Mouse (Mus musculus) large intestine, adult 2 months (tissue): ENCODE results near the gene Ttc39a. TPM values are rescaled to one million over a fixed set of nuclear protein-coding genes. Genes with fewer than 3 reads are reported as not detected.

Source experiments
- DNase-seq: peaks from one replicate; pipeline ENCODE4 v3.0.0-alpha.2; 2012; ENCODE audit warnings: low read depth, low spot score
- WGBS: fragments of 180-500 bp; shearing (Covaris S2); methylation state at CpG from one replicate; pipeline ENCODE4 v1.1.7; 2018; 5-methylcytosine and 5-hydroxymethylcytosine counted together
- polyA plus RNA-seq: library from polyadenylated mRNA; depleted of rRNA; stranded (reverse); fragments of >200 nt; gene quantifications from 2 replicates; pipeline ENCODE4 v1.2.3, GENCODE M21; 2012

Ttc39a gene
- polyA plus RNA-seq, 1 experiment, result 28.3 TPM

DNA sequence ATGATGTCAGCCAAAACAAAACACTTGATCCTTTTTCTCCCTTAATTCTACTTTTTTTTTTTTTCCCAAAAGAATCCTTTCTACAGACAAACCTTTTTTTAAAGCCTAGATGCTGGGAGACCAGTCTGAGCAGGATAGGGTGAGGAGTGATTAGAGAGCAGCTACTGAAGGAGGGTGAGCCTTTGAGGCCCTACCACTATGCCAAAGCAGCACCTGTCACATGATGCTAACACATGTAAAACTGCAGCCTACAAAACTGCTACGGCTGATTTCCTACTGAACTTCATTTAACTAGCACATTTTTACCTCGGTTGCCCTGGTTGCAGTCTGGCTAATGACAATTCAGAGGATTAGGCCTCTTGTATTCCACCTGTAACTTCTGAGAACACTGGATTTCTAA, 38.5 kb downstream of the Ttc39a start:
- WGBS, result 81% methylated on average over 2 of the region's 2 CpGs
- DNase-seq, result no peak

DNA sequence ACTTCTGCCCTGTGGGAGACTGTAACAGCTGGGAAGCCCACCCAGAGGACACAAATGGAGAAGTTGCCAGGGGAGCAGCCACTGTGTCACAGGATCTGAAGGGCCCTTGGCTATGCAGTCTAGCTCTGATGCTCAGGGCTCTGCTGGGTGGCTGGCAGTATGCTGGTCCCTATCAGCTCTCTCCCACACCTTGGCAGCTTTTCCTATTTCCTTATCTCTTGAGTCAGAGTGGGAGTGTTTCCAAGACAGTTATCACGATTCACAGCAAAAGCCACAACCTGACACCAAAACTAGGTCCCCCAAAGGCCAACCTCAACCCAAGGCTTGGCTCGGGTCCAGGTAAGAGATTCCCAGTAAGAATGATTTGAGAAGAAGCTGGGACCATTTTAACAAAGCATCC, 39.0 kb downstream of the Ttc39a start:
- no peak for DNase-seq
- WGBS, result 46% methylated on average over 2 of the region's 2 CpGs

DNA sequence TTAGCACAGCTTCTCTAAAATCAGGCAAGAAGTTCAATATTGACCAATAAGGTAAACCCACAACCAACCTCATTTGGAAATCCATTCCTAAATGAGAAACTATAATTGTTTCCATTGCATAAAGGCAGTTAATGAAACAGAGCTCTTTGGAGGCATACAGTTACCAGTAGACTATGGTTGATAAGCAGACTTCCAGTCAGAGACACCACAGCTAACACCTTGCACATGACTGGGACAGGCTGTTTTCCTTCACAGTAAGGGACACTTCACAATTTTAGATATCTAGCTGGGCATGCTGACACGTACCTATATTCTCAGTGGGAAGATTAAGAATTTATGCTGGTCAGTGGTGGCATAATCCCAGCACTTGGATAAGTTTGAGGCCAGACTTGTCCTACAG, 39.5 kb downstream of the Ttc39a start:
- DNase-seq, result no peak
- 87% methylated on average over 1 of the region's 1 CpGs for WGBS

DNA sequence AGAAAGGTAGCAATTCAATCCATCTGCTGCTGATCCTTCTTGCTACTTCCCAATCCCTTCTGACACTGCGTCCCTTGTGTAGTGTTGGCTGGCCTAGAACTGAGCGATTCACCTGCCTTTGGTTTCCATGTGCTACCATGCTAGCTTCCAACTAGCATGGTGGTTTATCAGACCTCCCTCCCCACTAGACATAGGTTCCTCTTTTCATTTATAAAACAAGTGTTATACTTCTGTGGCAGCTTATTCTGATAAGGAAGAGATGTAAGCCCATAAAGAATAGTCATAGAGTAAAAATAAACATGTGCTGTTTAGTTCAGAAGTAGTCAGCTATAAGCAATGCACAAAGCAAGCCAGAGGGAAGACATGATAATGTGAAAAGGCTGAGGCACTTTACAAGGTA, 42.1 kb downstream of the Ttc39a start:
- no peak for DNase-seq
- WGBS, result 91% methylated on average over 2 of the region's 2 CpGs

DNA sequence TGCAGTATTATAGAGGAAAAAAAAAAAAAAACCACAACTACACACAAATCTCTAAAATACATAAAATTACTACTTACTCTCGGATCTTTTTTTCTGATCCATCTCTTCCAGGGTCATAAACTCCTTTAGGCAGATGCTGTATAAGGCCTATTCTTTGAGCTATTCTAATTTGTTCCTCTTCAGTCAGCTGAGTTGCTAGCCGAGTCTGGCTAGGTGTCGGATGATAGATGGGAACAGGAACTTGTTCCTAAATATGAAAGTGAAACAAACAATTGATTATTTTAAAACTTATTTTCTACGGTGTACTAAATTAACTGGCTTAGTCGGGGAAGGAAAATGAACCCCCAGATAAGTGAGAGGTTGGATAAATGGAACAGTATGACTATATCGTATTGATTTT, 50.4 kb downstream of the Ttc39a start:
- WGBS, result 85% methylated on average over 6 of the region's 6 CpGs
- DNase-seq, result no peak

DNA sequence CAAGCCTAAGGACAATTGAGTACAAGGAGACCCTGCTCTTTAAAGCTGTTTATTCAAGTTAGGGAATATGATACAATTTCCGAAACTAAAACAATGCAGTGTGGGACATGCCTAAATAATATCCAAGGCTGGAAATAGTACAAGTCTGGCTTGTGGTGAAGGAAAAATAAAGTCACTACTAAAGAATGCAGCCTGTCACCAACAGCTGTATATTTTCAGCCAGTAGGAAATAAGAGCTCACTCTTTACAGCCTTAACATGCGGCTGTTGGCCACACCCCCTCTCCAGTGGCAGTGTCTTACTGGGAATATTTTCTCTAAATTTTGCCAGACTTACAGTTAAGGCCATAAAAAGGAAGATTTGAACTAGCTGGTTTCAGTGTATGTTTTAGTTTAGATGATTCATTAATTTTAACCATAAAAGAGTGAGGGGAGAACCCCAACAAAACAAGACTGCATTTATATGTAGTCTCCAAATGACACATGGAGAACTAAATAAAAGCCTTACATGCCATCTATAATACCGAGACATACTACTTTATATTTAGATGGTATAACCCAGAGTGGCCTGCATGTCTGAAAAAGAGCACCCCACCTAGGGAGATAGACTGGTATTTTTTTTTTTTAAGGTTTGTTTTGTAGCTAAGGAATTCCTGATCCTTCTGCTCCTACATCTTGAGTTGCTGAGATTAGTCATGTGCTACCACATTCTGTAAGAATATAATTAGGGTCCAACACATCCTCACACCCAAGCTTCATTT, 54.2 kb downstream of the Ttc39a start:
- 44% methylated on average over 3 of the region's 3 CpGs for WGBS
- DNase-seq, result no peak

DNA sequence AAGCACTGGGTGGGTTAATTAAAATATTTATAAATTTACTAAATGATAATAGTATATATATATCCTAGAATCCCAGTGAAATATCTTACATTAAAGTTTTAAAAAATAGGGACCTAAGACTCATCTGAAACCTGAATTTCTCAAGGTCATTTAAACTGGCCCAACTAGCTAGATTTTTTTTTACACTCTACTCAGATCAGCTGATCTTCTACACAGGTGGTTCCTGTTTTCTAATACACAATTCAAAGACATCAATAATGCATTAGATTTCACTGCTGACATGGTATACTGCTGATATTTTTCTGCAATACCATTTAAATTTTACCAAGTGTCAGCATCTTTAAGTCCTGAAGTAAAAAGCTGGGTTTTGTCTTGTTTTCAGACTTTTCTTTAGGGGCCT, 57.5 kb downstream of the Ttc39a start:
- DNase-seq, result no peak

DNA sequence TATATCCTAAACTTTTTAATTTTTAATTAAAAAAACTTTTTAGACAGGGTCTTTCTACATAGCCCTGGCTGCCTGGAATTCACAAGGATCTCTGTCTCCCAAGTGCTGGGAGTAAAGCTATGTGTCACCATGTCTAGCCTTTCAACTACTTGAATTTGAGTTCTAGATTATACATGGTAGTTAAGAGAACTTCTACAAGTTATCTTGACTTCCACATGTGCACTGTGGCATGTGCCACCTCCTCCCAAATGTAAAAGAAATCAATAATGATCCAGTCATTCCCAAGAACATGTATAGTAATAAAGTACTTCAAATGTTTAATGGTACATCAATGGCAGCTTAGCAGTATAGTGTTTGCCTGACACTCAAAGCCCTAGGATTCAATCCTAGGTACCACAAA, 61.3 kb downstream of the Ttc39a start:
- no peak for DNase-seq

DNA sequence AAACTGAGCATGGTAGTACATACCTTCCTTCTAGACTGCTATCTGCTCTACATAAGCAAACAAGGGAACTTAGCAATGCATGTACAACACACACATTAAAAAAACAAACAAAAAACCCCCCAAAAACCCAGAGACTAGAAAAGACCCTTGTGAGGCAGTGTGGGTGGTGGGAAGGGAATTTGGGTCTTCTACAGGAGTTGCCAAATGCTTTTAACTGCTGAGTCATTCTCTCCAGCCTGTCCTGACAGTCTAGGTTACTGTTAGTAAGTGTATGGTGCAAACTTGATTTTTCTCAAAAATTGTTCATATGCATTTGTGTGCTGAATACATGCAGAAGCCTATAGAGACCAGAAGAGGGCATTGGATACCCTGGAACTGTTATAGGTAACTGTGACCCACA, 65.2 kb downstream of the Ttc39a start:
- DNase-seq, result no peak

DNA sequence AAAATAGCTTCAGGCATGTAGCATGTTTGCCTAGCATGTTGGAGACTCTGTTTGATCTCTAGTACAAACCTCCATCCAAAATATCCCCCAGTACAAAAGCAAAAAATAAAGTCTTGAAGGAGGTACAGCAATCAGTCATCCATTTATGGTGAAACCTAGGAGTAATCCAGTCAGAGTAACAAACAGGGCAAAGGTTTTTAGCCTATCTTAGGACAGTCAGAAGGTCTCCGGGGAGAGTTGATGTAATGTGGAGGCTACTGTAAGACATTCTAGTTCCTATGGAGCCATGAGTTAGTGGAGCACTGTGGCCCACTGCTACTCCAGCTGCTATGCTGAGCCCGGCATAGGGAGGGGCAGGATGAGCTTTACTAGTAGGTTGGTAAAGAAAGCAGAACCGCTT, 66.1 kb downstream of the Ttc39a start:
- DNase-seq, result no peak
- 60% methylated on average over 3 of the region's 3 CpGs for WGBS

DNA sequence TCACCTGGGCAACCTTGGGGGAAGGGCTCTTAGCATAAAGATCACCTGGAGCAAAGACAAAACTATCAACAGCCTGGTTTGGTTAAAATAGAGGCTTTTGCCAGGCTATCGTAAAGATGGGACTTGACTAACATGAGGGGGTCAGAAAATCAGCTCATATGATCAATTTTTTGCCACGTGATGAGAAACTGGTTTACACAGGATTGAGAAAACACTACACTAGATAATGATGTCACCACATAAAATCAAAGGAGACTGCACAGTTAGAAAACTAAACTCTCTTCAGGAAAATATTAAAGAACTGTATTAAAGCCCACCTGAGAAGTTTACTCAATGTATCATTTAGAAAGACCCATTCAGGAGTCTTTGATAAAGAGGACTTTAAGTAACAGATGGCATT, 68.7 kb downstream of the Ttc39a start:
- WGBS, result 21% methylated on average over 2 of the region's 2 CpGs
- no peak for DNase-seq

DNA sequence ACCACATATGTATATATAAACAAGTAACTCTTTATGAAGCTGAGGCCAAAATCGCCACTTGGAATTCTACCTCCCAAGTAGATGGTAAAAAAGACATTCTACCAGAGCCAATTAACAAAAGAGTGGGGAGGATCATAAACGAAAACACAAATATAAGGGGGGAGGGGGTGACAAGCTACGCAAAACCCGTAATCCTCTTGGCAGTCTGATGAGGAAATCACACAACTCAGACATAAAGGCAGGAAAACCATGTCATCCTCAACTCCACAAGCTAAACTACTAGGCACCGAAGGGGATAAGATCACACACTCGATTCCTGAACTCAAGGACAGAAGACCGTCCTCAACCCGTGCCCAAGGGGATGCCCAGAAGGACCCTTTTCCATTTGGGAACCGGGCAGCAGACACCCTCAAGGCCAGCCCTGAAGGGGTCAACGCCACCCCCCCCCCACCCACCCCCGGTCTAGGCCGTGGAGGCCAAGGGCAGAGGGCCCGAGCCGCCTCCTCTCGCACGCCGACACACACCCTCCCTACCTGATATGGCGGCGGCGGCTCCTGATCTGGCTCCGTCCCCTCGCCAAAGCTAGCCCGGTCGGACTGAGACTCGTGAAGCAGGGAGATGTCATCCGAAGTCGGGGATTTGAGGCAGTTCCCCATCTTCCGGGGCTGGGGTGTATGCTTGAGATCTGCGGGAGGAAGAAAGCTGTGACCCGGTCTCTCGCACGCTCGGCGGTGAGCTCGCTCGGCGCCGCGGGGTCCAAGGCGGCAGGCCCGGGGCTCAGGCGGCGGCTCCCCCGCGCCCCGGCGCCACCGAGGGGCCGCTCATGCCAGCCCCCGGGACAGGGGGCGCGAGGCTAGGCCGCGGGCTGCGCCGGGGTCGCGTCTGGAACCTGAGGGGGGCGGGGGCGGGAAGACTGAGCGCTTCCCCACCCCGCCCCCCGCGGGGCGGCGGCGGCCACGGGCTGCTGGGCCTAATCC, 69.4 kb downstream of the Ttc39a start:
- no peak for DNase-seq
- 1% methylated on average over 65 of the region's 68 CpGs for WGBS

DNA sequence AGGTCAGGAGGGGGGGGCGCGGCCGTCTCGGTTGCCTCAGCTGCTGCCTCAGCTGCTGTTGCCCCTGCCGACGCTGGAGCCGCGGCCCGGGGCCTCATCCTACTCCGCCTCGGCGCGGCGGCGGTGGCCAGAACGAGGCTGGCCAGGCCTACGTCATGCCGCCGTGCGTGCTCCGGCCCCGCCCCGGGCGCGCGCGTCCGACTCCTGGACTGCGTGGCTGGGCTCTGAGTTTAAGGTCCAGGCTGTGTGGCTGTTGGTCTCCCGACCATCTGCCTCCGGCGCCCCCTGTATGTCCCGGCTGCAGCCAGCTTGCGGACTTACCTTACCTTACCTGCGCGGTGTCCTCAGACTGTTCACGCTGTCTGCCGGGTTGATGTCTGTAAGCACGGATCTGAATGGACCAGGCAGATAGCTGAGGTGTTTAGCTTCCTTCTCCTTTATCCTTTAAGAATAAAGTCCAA, 70.2 kb downstream of the Ttc39a start:
- WGBS, result 1% methylated on average over 39 of the region's 39 CpGs
- DNase-seq, result peak; percentile 57

DNA sequence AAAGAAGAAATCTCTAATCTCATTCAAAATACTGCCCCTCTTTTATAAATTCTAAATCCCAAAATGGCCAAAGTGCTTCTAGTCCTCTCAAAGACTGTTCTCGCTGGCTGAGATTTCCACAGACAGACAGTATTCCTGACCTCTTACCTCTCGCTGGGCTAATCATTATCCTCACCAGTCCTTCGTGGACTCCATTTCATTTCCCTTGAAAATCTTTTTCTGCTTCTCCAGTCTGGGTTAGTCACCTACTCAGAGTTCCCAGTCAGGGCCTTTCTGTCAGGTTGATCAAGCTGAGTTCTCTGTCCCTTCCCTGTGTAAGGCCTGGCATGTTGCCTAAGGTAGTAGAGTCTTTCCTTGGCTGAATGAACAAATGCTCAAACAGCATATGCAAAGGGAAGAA, 71.0 kb downstream of the Ttc39a start:
- WGBS, result 87% methylated on average over 3 of the region's 3 CpGs
- no peak for DNase-seq

DNA sequence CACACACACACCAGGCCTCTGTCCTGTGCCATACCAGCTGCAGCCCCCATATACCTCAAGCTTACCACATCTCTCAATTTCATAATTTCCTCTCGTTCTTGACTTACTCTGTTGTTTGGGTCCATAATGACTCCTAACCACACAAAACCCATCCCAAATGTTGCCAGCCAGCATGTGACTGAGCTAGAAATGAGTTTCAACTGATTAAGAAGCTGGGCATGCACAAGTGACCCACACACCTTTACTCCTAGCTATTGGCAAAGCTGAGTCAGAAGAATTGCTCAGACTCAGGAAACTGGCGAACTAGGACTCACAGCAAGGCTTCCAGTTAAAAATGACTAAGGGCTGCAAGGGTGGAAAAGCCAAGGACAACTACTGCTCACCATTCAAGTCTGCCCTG, 75.0 kb downstream of the Ttc39a start:
- 79% methylated on average over 2 of the region's 2 CpGs for WGBS

DNA sequence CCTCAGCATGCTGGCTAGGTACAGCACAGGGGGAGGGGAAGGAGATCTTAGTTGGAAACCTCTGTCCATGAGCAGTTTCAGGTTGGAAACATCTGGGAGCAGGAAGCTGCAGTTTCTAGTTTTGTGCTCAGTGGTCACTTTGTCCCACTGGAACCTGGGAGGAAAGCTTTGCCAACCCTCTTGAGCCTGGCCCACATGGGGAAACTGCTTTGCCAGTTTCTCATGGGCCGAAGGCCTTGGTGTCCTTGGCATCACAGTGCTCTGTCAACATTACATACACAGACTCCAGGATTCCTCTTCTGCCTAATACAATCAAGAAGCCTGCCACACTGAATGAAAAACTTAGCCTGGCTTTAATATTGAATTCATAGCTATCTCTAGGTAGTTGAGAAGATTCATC, 76.3 kb downstream of the Ttc39a start:
- WGBS, result 80% methylated on average over 1 of the region's 1 CpGs
- no peak for DNase-seq

More for the DNA sequence above, 75.0 kb downstream of the Ttc39a start:
- DNase-seq, result no peak

DNA sequence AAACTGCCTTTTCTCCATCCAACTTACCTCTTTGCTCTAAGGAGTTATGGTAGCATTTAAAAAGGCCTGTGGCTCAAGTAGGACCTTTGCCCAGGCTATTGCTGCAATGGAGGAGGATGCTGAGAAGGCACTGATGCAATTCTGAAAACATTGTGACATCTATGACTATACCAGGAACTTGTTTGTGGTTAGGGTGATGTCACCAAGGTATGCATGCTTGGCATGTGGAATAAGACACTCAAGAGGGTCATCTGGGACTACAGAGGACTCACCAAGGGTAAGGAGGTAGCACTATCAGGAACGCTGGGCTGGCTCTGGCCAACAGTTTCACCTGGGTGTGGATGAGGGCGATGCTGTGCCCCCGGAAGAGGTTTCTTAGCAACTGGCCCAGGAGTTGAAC, 78.2 kb downstream of the Ttc39a start, which contains the start of gene Rnf11:
Gene Rnf11, minus strand, starts transcription at position 108 of the 400 bp plus-strand sequence.
- DNase-seq, result no peak
- WGBS, result 62% methylated on average over 3 of the region's 3 CpGs

DNA sequence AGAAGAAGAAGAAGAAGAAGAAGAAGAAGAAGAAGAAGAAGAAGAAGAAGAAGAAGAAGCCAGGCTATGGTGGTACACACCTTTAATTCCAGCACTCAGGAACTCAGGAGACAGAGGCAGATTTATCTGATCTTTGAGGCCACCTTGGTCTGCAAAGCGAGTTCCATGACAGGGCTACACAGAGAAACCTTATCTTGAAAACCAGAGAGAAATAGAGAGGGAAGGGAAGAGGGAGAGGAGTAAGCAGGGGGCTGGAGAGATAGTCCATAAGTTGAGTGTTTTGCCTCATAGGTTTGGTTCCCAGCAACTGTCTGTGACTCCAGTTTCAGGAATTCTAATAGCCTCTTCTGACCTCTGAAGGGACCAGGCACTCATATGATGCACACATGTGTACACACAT, 82.4 kb downstream of the Ttc39a start:
- DNase-seq, result no peak
- 79% methylated on average over 1 of the region's 1 CpGs for WGBS

DNA sequence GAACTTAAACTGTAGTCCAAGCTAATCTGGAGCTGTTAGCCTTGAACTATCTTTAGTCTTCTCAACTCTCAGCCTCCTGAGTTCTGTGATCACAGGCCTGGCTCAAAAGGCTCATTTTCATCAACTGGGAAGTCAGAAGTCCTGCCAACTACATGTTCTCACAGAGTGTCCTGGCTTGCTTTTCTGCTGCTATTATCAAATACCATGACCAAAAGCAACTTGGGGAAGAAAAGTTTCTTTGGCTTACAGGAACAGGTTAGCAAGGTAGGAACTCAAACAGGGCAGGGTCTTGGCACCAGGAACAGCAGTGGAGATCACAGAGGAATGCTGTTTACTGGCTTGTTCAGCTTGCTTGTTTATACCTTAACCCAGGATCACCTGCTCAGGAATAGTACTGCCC, 87.2 kb downstream of the Ttc39a start:
- no peak for DNase-seq
